Mouse (Mus musculus): ENCODE data around the gene Ccdc69.

DNA sequence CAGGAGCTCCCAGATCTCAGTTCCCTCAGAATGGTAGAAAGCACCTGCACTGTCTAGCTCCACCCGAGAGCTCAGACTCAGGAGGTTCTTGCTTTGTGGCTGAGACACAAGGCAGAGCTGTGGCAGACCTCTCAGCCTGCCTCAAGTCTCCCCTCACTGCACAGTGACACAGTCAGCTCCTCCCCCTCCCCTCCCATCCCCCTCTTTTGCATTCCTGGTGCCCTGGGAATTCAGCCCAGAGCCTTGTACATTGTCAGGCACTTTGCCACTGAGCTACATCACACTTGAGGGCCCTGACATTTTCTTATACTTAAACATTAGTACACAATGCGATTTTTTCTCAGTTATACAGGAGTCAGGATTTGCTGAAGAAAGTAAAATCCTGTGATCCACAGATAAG is 8.9 kb downstream of the Ccdc69 start:
- TF ChIP-seq CTCF (IDR thresholded peaks at IDR 0.05; ENCODE audit: low read depth) (no peak), EP300 (IDR thresholded peaks at IDR 0.05; ENCODE audit: low read depth) (no peak; the same call in 1 of the 2 replicates)

Measured in heart, postnatal 0 days (tissue).